Mouse (Mus musculus) left cerebral cortex, postnatal 25 days (tissue): ENCODE measurements around the gene Gm44965. TPM values are rescaled to one million over a fixed set of nuclear protein-coding genes. Genes with fewer than 3 reads are reported as not detected.

Source experiments
- DNase-seq, 2 experiments: peaks; one replicate each; pipeline ENCODE4 v3.0.0; 2022; ENCODE audit warnings: low spot score in 2 of 2, mixed read lengths in 1 of 2
- intact Hi-C: fragments of 180-260 bp; cut with DNase I; formaldehyde crosslinking; loops from one replicate; pipeline ENCODE4 v1.15.1; 2025
- total RNA-seq, 2 experiments: library from RNA; stranded (reverse); gene quantifications; 2 replicates each; pipeline ENCODE4 v1.2.3; 2021

Gene Gm44965
- total RNA-seq, result not detected

GRCm38 (mm10) chr6:48593158-48594042 lies at the start of gene Gm44965, which contains the start of gene Repin1:
Gm44965 (plus strand) TSS chr6:48593941.
Repin1 (plus strand) TSS chr6:48593883.
- DNase-seq, result peak; percentile 92 to 93
- intact Hi-C loops, result loop anchor here (2.0 to 5.0 kb wide), 2 partner anchors 34 to 39 kb away; partner anchors contain the start of genes AI854703 and Lrrc61

GRCm38 (mm10) chr6:48545251-48545650 lies 48.5 kb upstream of the Gm44965 start:
- intact Hi-C loops, result loop anchor here (5.0 to 10.0 kb wide), 2 partner anchors 97 to 230 kb away; partner anchors contain the start of gene Gimap3
- no peak for DNase-seq

- intact Hi-C loops, result loop anchor here (5.0 to 10.0 kb wide), 2 partner anchors 96 to 229 kb away; partner anchors contain the start of gene Gimap3
- no peak for DNase-seq
Measured at GRCm38 (mm10) chr6:48546271-48546670, 47.5 kb upstream of the Gm44965 start.

- intact Hi-C loops, result loop anchor here (5.0 to 10.0 kb wide), 2 partner anchors 95 to 228 kb away; partner anchors contain the start of gene Gimap3
- no peak for DNase-seq
Measured at GRCm38 (mm10) chr6:48546858-48547257, 46.9 kb upstream of the Gm44965 start.

- DNase-seq, result no peak
- intact Hi-C loops, result loop anchor here (5.0 to 10.0 kb wide), 2 partner anchors 94 to 226 kb away; partner anchors contain the start of gene Gimap3
Measured at GRCm38 (mm10) chr6:48548314-48548713, 45.4 kb upstream of the Gm44965 start.

GRCm38 (mm10) chr6:48552918-48553317 lies 40.8 kb upstream of the Gm44965 start:
- no peak for DNase-seq
- intact Hi-C loops, result no loop called here

GRCm38 (mm10) chr6:48553819-48554218 lies 39.9 kb upstream of the Gm44965 start:
- intact Hi-C loops, result loop anchor here (2.0 kb wide), 1 partner anchor 39 kb away; the partner anchor contains the start of genes Gm44965 and Repin1
- peak in 1 of 2 experiments; percentile 19 for DNase-seq

- peak; percentile 96 to 98 for DNase-seq
- intact Hi-C loops, result loop anchor here (2.0 to 5.0 kb wide), 2 partner anchors 38 to 73 kb away; partner anchors contain the start of genes AI854703, Gm44965 and Repin1
Measured at GRCm38 (mm10) chr6:48554280-48555103, 39.2 kb upstream of the Gm44965 start, which contains the start of gene Lrrc61. Lrrc61 (plus strand) TSS chr6:48554796.

- DNase-seq, result peak; percentile 62 to 91
- intact Hi-C loops, result loop anchor here (2.0 to 5.0 kb wide), 2 partner anchors 38 to 72 kb away; partner anchors contain the start of genes AI854703, Gm44965 and Repin1
Measured at GRCm38 (mm10) chr6:48555104-48555890, 38.4 kb upstream of the Gm44965 start.

- no peak for DNase-seq
- intact Hi-C loops, result loop anchor here (2.0 to 5.0 kb wide), 2 partner anchors 37 to 71 kb away; partner anchors contain the start of genes AI854703, Gm44965 and Repin1
Measured at GRCm38 (mm10) chr6:48555956-48556355, 37.8 kb upstream of the Gm44965 start.

- no peak for DNase-seq
- intact Hi-C loops, result no loop called here
Measured at GRCm38 (mm10) chr6:48565693-48566310, 27.9 kb upstream of the Gm44965 start.

GRCm38 (mm10) chr6:48566312-48566711 lies 27.4 kb upstream of the Gm44965 start:
- intact Hi-C loops, result no loop called here

GRCm38 (mm10) chr6:48568036-48568984 lies 25.4 kb upstream of the Gm44965 start:
- DNase-seq, result peak in 1 of 2 experiments; percentile 22
- intact Hi-C loops, result no loop called here

More at GRCm38 (mm10) chr6:48566312-48566711, 27.4 kb upstream of the Gm44965 start:
- DNase-seq, result peak in 1 of 2 experiments; percentile 9

GRCm38 (mm10) chr6:48569065-48569807 lies 24.5 kb upstream of the Gm44965 start:
- intact Hi-C loops, result no loop called here
- DNase-seq, result no peak

- no peak for DNase-seq
- intact Hi-C loops, result no loop called here
Measured at GRCm38 (mm10) chr6:48572014-48572413, 21.7 kb upstream of the Gm44965 start.

GRCm38 (mm10) chr6:48572572-48573061 lies 21.1 kb upstream of the Gm44965 start, which contains the start of gene Rarres2:
Rarres2 (minus strand) TSS chr6:48572789.
- intact Hi-C loops, result no loop called here
- no peak for DNase-seq
